In genomic region chr1:168240386-168240785, GRCm38 (mm10) we compare ENCODE assay signal across 11 mouse cellular contexts.
A peak's percentile ranks its signal among the peaks of the same experiment; 100 is the strongest.
DNase-seq lines count a peak whose midpoint lies in the region; ATAC-seq and TF ChIP-seq lines count a peak whose summit lies in the region.
"Had no signal": no experiment of that assay in that cellular context is flagged by ENCODE, and none has a peak within 500 bp of the region (broad histone marks: within the 10 kb centered on the region; RNA-seq: fewer than 3 reads in every experiment).

No protein-coding gene starts in this region.

- H3K9me3 ChIP-seq in hindbrain, embryonic 12.5 days (replicated peaks): no peaks in the 10 kb centered on the region
- no peaks in the 10 kb centered on the region for H3K9me3 ChIP-seq in hindbrain, postnatal 0 days (ENCODE audit: low read length)
- H3K9me3 ChIP-seq in embryonic facial prominence, embryonic 15.5 days (replicated peaks): no peaks in the 10 kb centered on the region
- no peaks in the 10 kb centered on the region for H3K9me3 ChIP-seq in forebrain, embryonic 14.5 days (replicated peaks; ENCODE audit: control insufficient read depth, low read length)
- no peaks in the 10 kb centered on the region for H3K9me3 ChIP-seq in midbrain, embryonic 16.5 days (replicated peaks; ENCODE audit: control insufficient read depth, low read length, poor library complexity, severe bottlenecking)

- ATAC-seq in hindbrain, embryonic 12.5 days (ENCODE audit: low FRiP score): no peak
- no peak for ATAC-seq in hindbrain, postnatal 0 days
- ATAC-seq in embryonic facial prominence, embryonic 15.5 days (ENCODE audit: insufficient number of reproducible peaks, low FRiP score, low TSS enrichment, low read depth): no peak
- ATAC-seq in forebrain, embryonic 14.5 days: peak; percentile 28; the same call in 1 of the 2 replicates
- no peak for ATAC-seq in midbrain, embryonic 16.5 days
- ATAC-seq: inflammation-experienced regulatory T-cells, adult 6 months had no signal

- intact Hi-C loops in gastrocnemius, postnatal 14 days (cut with DNase I; ENCODE audit: low total_unique reads): no loop called here

- no peak for DNase-seq in hindbrain, postnatal 0 days (ENCODE audit: low spot score)
- no peak for DNase-seq in forebrain, embryonic 14.5 days (ENCODE audit: low spot score)
- DNase-seq in gastrocnemius, postnatal 14 days: no peak
- no peak for DNase-seq in lung, postnatal 36 days
- DNase-seq: adrenal gland, postnatal 25 days; kidney, postnatal 36 days; thymus, adult 18-20 months had no signal

- H3K9ac ChIP-seq in hindbrain, embryonic 12.5 days: no peak overlapping the region
- H3K9ac ChIP-seq in hindbrain, postnatal 0 days (replicated peaks; ENCODE audit: low read length): no peak overlapping the region
- H3K9ac ChIP-seq in embryonic facial prominence, embryonic 15.5 days: no peak overlapping the region
- H3K9ac ChIP-seq in forebrain, embryonic 14.5 days (ENCODE audit: low read length): peak overlapping the region; percentile 1; the same call in 1 of the 2 replicates
- 0 out of 2 replicates have a peak overlapping the region, but pooled peaks have one; percentile 14 for H3K9ac ChIP-seq in midbrain, embryonic 16.5 days (ENCODE audit: low read depth, low read length)

- H3K4me2 ChIP-seq in hindbrain, embryonic 12.5 days (replicated peaks): no peak overlapping the region; the same call in 1 of the 2 replicates
- no peak overlapping the region for H3K4me2 ChIP-seq in hindbrain, postnatal 0 days (ENCODE audit: low read depth, low read length)
- H3K4me2 ChIP-seq in embryonic facial prominence, embryonic 15.5 days (replicated peaks): no peak overlapping the region
- peak overlapping the region; percentile 38 for H3K4me2 ChIP-seq in forebrain, embryonic 14.5 days (ENCODE audit: low read length)
- peak overlapping the region; percentile 26; the same call in 1 of the 2 replicates for H3K4me2 ChIP-seq in midbrain, embryonic 16.5 days (ENCODE audit: low read length)

- no peaks in the 10 kb centered on the region for H3K36me3 ChIP-seq in hindbrain, embryonic 12.5 days
- H3K36me3 ChIP-seq in hindbrain, postnatal 0 days (ENCODE audit: insufficient read depth, low read length): no peaks in the 10 kb centered on the region
- no peaks in the 10 kb centered on the region for H3K36me3 ChIP-seq in embryonic facial prominence, embryonic 15.5 days
- 0 out of 2 replicates have a peak, but pooled peaks cover 5% of the 10 kb centered on the region for H3K36me3 ChIP-seq in forebrain, embryonic 14.5 days (ENCODE audit: control insufficient read depth, insufficient read depth, low read length)
- H3K36me3 ChIP-seq in midbrain, embryonic 16.5 days (ENCODE audit: control insufficient read depth, insufficient read depth, low read length): no peaks in the 10 kb centered on the region

- no peak overlapping the region for H3K4me3 ChIP-seq in hindbrain, embryonic 12.5 days
- no peak overlapping the region for H3K4me3 ChIP-seq in hindbrain, postnatal 0 days (ENCODE audit: low read length)
- no peak overlapping the region for H3K4me3 ChIP-seq in embryonic facial prominence, embryonic 15.5 days (replicated peaks)
- H3K4me3 ChIP-seq in forebrain, embryonic 14.5 days (ENCODE audit: low read depth, low read length): no peak overlapping the region
- H3K4me3 ChIP-seq in midbrain, embryonic 16.5 days (ENCODE audit: low read depth, low read length): no peak overlapping the region

- 83% methylated on average over 5 of the region's 5 CpGs for WGBS in hindbrain, embryonic 12.5 days
- 62% methylated on average over 5 of the region's 5 CpGs for WGBS in hindbrain, postnatal 0 days
- 49% methylated on average over 5 of the region's 5 CpGs for WGBS in embryonic facial prominence, embryonic 15.5 days
- 55% methylated on average over 5 of the region's 5 CpGs for WGBS in forebrain, embryonic 14.5 days
- WGBS in midbrain, embryonic 16.5 days: 57% methylated on average over 5 of the region's 5 CpGs

- peak overlapping the region; percentile 40 for H3K27ac ChIP-seq in hindbrain, embryonic 12.5 days
- no peak overlapping the region for H3K27ac ChIP-seq in hindbrain, postnatal 0 days
- H3K27ac ChIP-seq in embryonic facial prominence, embryonic 15.5 days (replicated peaks): peak overlapping the region; percentile 63; the same call in 1 of the 2 replicates
- H3K27ac ChIP-seq in forebrain, embryonic 14.5 days (ENCODE audit: low read depth, low read length): peak overlapping the region; percentile 86
- H3K27ac ChIP-seq in midbrain, embryonic 16.5 days (ENCODE audit: low read length): peak overlapping the region; percentile 78

- H3K27me3 ChIP-seq in hindbrain, embryonic 12.5 days: no peaks in the 10 kb centered on the region
- H3K27me3 ChIP-seq in hindbrain, postnatal 0 days (ENCODE audit: insufficient read depth, low read length): no peaks in the 10 kb centered on the region
- no peaks in the 10 kb centered on the region for H3K27me3 ChIP-seq in embryonic facial prominence, embryonic 15.5 days
- no peaks in the 10 kb centered on the region for H3K27me3 ChIP-seq in forebrain, embryonic 14.5 days (replicated peaks; ENCODE audit: control insufficient read depth, insufficient read depth, low read length)
- no peaks in the 10 kb centered on the region for H3K27me3 ChIP-seq in midbrain, embryonic 16.5 days (ENCODE audit: control insufficient read depth, insufficient read depth, low read depth, low read length)

- peaks cover 65% of the 10 kb centered on the region for H3K4me1 ChIP-seq in hindbrain, embryonic 12.5 days
- peaks cover 6% of the 10 kb centered on the region for H3K4me1 ChIP-seq in hindbrain, postnatal 0 days (ENCODE audit: insufficient read depth, low read length)
- peaks cover 31% of the 10 kb centered on the region for H3K4me1 ChIP-seq in embryonic facial prominence, embryonic 15.5 days
- peaks cover 69% of the 10 kb centered on the region for H3K4me1 ChIP-seq in forebrain, embryonic 14.5 days (ENCODE audit: control insufficient read depth, insufficient read depth, low read length)
- peaks cover 57% of the 10 kb centered on the region for H3K4me1 ChIP-seq in midbrain, embryonic 16.5 days (ENCODE audit: control insufficient read depth, insufficient read depth, low read length)

- no peak for TF ChIP-seq CTCF in hindbrain, postnatal 0 days (IDR thresholded peaks at IDR 0.05; ENCODE audit: low read depth)

Comparison
In these comparisons a context has a peak if more than half of its experiments do, and no peak if none do; other contexts are left out.
1. H3K4me2 ChIP-seq: peak in forebrain, embryonic 14.5 days (single experiment) and midbrain, embryonic 16.5 days (single experiment); none in hindbrain, embryonic 12.5 days (single experiment), hindbrain, postnatal 0 days (single experiment) and embryonic facial prominence, embryonic 15.5 days (single experiment).
2. H3K9ac ChIP-seq: peak in forebrain, embryonic 14.5 days (single experiment) and midbrain, embryonic 16.5 days (single experiment); none in hindbrain, embryonic 12.5 days (single experiment), hindbrain, postnatal 0 days (single experiment) and embryonic facial prominence, embryonic 15.5 days (single experiment).